Mouse (Mus musculus): Measurements from ENCODE around the gene Fbln1. TPM values are rescaled to one million over a fixed set of nuclear protein-coding genes. Genes with fewer than 3 reads are reported as not detected.
A peak's percentile ranks its signal among the peaks of the same experiment; 100 is the strongest.

Gene Fbln1
- polyA plus RNA-seq, 1 experiment = not detected

GRCm38 (mm10) chr15:85228568-85228967 is 22.8 kb downstream of the Fbln1 start:
- Histone ChIP-seq H3K27ac (ENCODE audit: insufficient read depth, low read depth, low read length) (no peak overlapping the region), H3K4me1 (ENCODE audit: control insufficient read depth, insufficient read depth, low read length) (peaks cover 4% of the 10 kb centered on the region; the same call in 1 of the 2 replicates), H3K4me3 (ENCODE audit: insufficient read depth, low read depth, low read length) (no peak overlapping the region)
- TF ChIP-seq POLR2A (IDR thresholded peaks at IDR 0.05; ENCODE audit: insufficient read depth, low read depth, low read length) (no peak), CTCF (IDR thresholded peaks at IDR 0.05; ENCODE audit: insufficient read depth, low read depth, low read length) (no peak)
- WGBS = 89% methylated on average over 3 of the region's 3 CpGs

- Histone ChIP-seq H3K4me3 (ENCODE audit: insufficient read depth, low read depth, low read length) (no peak overlapping the region), H3K4me1 (ENCODE audit: control insufficient read depth, insufficient read depth, low read length) (peaks cover 4% of the 10 kb centered on the region; the same call in 1 of the 2 replicates), H3K27ac (ENCODE audit: insufficient read depth, low read depth, low read length) (no peak overlapping the region)
- TF ChIP-seq POLR2A (IDR thresholded peaks at IDR 0.05; ENCODE audit: insufficient read depth, low read depth, low read length) = no peak
- no peak for TF ChIP-seq CTCF (IDR thresholded peaks at IDR 0.05; ENCODE audit: insufficient read depth, low read depth, low read length)
- WGBS = 89% methylated on average over 13 of the region's 13 CpGs
Measured at GRCm38 (mm10) chr15:85229960-85230535, 24.3 kb downstream of the Fbln1 start.

GRCm38 (mm10) chr15:85230613-85231012 is 24.9 kb downstream of the Fbln1 start:
- H3K4me3 ChIP-seq (ENCODE audit: insufficient read depth, low read depth, low read length) = no peak overlapping the region
- WGBS = 97% methylated on average over 14 of the region's 14 CpGs
- peaks cover 4% of the 10 kb centered on the region; the same call in 1 of the 2 replicates for H3K4me1 ChIP-seq (ENCODE audit: control insufficient read depth, insufficient read depth, low read length)
- H3K27ac ChIP-seq (ENCODE audit: insufficient read depth, low read depth, low read length) = no peak overlapping the region
- TF ChIP-seq CTCF (IDR thresholded peaks at IDR 0.05; ENCODE audit: insufficient read depth, low read depth, low read length) (no peak), POLR2A (IDR thresholded peaks at IDR 0.05; ENCODE audit: insufficient read depth, low read depth, low read length) (no peak)

DNA sequence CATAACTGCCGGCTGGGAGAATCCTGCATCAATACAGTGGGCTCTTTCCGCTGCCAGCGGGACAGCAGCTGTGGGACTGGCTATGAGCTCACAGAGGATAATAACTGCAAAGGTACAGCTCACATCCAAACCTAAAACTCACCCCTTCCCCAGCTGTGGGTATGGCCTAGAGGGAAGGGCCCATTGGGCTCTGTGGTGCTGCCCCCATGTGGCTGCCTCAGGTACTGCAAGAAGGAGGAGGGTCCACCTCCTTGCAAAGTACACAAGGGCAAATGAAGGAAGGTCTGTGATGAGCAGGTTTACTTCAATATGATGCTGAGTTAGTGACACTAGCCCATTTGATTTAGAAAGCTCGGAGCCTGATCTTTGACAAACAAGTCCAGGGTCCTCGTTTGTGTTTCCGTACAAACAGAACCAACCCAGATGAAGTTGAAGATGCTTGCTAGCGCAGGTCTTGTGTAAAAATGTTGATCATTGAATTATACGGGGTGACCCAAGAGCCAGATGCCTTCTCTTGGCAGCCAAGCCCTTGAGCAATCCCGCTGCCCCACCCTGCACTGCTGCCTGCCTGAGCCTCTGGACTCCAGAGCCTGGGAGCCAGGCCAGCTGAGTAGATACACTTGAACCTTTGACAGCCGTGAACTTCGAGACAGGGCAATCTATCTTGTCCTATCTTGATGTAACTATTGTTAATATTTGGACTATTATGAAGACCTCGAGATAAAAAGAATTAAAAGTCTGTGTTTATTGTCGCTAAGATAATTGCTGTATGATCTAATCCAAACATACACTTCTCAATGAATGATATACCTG is 25.9 kb downstream of the Fbln1 start:
- Histone ChIP-seq H3K27ac (ENCODE audit: insufficient read depth, low read depth, low read length) (no peak overlapping the region), H3K4me3 (ENCODE audit: insufficient read depth, low read depth, low read length) (no peak overlapping the region), H3K4me1 (ENCODE audit: control insufficient read depth, insufficient read depth, low read length) (peaks cover 4% of the 10 kb centered on the region; the same call in 1 of the 2 replicates)
- TF ChIP-seq POLR2A (IDR thresholded peaks at IDR 0.05; ENCODE audit: insufficient read depth, low read depth, low read length) = no peak
- peak; percentile 94 for TF ChIP-seq CTCF (IDR thresholded peaks at IDR 0.05; ENCODE audit: insufficient read depth, low read depth, low read length)
- WGBS = 88% methylated on average over 13 of the region's 13 CpGs

DNA sequence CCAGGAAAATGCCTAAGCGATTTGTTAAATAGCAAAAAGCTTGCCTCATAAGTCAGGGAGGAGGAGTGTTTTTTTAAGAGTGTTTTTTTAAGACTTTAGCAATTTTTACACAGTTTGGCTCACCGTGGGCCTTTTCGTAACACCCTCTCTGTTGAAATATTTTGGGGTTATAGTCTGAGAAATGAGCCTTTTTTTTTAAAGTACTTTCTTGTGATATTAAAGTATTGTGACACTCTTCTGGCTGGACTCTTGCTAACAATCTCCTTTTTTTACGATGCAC is 26.4 kb downstream of the Fbln1 start:
- H3K27ac ChIP-seq (ENCODE audit: insufficient read depth, low read depth, low read length) = no peak overlapping the region
- WGBS = 92% methylated on average over 4 of the region's 4 CpGs
- no peak overlapping the region for H3K4me3 ChIP-seq (ENCODE audit: insufficient read depth, low read depth, low read length)
- TF ChIP-seq CTCF (IDR thresholded peaks at IDR 0.05; ENCODE audit: insufficient read depth, low read depth, low read length) (no peak), POLR2A (IDR thresholded peaks at IDR 0.05; ENCODE audit: insufficient read depth, low read depth, low read length) (no peak)
- peaks cover 4% of the 10 kb centered on the region; the same call in 1 of the 2 replicates for H3K4me1 ChIP-seq (ENCODE audit: control insufficient read depth, insufficient read depth, low read length)

GRCm38 (mm10) chr15:85232543-85233250 is 26.9 kb downstream of the Fbln1 start:
- H3K4me1 ChIP-seq (ENCODE audit: control insufficient read depth, insufficient read depth, low read length) = peaks cover 4% of the 10 kb centered on the region; the same call in 1 of the 2 replicates

GRCm38 (mm10) chr15:85233251-85233611 is 27.5 kb downstream of the Fbln1 start:
- no peak overlapping the region for H3K4me3 ChIP-seq (ENCODE audit: insufficient read depth, low read depth, low read length)
- peaks cover 4% of the 10 kb centered on the region; the same call in 1 of the 2 replicates for H3K4me1 ChIP-seq (ENCODE audit: control insufficient read depth, insufficient read depth, low read length)
- H3K27ac ChIP-seq (ENCODE audit: insufficient read depth, low read depth, low read length) = no peak overlapping the region
- WGBS = 87% methylated on average over 4 of the region's 4 CpGs
- TF ChIP-seq POLR2A (IDR thresholded peaks at IDR 0.05; ENCODE audit: insufficient read depth, low read depth, low read length) (no peak), CTCF (IDR thresholded peaks at IDR 0.05; ENCODE audit: insufficient read depth, low read depth, low read length) (no peak)

More at GRCm38 (mm10) chr15:85232543-85233250, 26.9 kb downstream of the Fbln1 start:
- 97% methylated on average over 25 of the region's 25 CpGs for WGBS
- Histone ChIP-seq H3K27ac (ENCODE audit: insufficient read depth, low read depth, low read length) (no peak overlapping the region), H3K4me3 (ENCODE audit: insufficient read depth, low read depth, low read length) (no peak overlapping the region)
- TF ChIP-seq CTCF (IDR thresholded peaks at IDR 0.05; ENCODE audit: insufficient read depth, low read depth, low read length) = no peak

GRCm38 (mm10) chr15:85233690-85234089 is 27.9 kb downstream of the Fbln1 start:
- Histone ChIP-seq H3K27ac (ENCODE audit: insufficient read depth, low read depth, low read length) (no peak overlapping the region), H3K4me3 (ENCODE audit: insufficient read depth, low read depth, low read length) (no peak overlapping the region), H3K4me1 (ENCODE audit: control insufficient read depth, insufficient read depth, low read length) (peaks cover 4% of the 10 kb centered on the region; the same call in 1 of the 2 replicates)
- TF ChIP-seq POLR2A (IDR thresholded peaks at IDR 0.05; ENCODE audit: insufficient read depth, low read depth, low read length) = no peak
- no peak for TF ChIP-seq CTCF (IDR thresholded peaks at IDR 0.05; ENCODE audit: insufficient read depth, low read depth, low read length)
- 55% methylated on average over 4 of the region's 4 CpGs for WGBS

Data from olfactory bulb, adult 2 months (tissue).